Mouse (Mus musculus) layer of hippocampus, adult 9-11 months (tissue): ENCODE measurements at regions not wholly inside any gene's neighbourhood (a gene's known extent, or its start where the extent isn't known, plus 50 kb on each side); places are given as distances from the start of the nearest gene placed in this dataset.
A peak's percentile ranks its signal among the peaks of the same experiment; 100 is the strongest.

Source experiments
- DNase-seq: peaks from one replicate; pipeline ENCODE4 v3.0.0; 2022

- no peak for DNase-seq
Observed at GRCm38 (mm10) chr14:97694238-97694637, 475.3 kb downstream of the Dach1 start.

- no peak for DNase-seq
Observed at GRCm38 (mm10) chr14:97684617-97685016, 484.9 kb downstream of the Dach1 start.

GRCm38 (mm10) chr14:97667806-97668205, 501.8 kb downstream of the Dach1 start:
- no peak for DNase-seq

DNA sequence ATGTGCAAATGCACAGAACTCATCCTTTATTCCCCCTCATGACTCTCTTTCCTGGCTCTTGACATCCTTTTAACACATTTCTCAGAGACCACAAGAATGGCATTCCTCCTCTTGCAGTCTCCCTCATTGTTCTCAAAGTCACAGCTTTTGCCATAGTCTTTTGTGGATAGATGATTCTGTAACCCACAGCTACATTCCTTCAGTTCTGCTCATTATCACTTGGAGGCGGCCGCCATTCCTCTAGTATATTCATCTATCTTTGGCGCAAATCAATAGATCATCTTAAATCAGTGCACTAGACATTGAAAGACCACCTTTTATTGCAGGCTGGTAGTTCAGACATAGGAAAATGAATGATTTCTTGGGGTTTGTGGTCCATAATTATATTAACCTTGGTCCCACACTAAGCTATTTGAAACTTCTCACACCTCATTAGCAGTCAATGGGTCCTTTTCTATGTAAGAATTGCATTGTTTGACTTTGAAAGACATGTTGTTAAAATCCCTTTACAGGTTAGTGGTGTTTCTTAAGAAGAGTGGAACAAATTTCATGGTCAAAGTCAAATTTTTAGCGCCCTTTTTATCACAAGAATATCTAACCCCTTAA, 531.3 kb downstream of the Dach1 start:
- DNase-seq = no peak

DNA sequence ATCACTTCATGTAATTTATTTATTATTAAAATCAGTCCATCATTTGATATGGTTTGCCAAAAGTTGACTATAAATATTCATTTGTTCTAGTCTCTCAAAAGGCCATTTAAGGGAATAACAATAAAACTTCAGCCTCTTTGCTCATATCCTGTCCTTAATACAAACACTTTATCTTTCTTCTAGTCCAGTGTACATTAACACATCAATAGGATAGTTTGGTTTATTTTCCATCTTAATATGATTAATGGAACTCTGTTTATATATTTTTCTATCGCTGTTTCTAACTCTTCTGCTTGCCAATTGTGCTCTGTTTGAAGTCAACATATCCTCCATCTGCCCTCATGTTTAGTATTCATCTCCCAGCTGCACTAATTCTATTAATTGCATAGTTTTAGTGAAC, 558.1 kb downstream of the Dach1 start:
- no peak for DNase-seq

DNA sequence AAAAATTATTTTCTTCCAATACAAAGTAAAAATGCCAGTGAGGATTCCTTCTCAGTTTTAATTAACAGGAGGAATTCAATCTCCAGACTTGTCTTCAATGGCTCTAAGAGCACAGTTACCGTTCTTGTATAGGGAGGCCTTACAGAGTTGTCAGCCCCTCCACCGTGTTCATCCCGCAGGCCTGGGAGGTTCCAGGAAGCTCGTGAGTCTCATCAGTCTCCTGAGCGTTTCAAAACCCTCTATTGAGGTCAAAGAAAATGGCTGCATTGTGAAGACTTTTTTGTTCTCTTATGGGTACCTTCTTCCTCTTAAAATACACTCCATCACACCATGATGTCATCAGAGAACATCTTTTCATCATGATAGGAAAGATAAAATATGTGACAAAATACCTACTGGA, 572.9 kb downstream of the Dach1 start:
- no peak for DNase-seq

DNA sequence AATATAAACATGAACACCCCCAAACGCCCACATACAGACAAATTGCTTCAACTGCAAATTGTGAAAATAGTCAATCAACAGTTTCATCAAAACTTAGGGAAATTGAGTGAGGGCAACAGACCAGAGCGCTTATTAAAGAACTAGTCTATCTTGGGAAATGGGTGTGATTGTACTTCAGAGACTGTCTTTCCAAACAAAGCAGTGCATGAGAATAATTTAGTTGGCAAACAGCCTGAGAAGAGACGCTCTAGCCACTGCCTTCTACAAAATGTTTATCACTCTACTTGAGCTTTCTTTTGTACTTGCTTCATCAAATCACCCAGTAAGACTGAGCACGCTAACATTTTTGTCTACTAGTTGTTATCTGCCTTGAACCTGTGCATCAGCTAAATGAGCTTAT, 581.0 kb downstream of the Dach1 start:
- DNase-seq = no peak

GRCm38 (mm10) chr14:97588182-97588581, 581.4 kb downstream of the Dach1 start:
- DNase-seq = peak; percentile 30

GRCm38 (mm10) chr14:97586962-97587361, 582.6 kb downstream of the Dach1 start:
- no peak for DNase-seq

DNA sequence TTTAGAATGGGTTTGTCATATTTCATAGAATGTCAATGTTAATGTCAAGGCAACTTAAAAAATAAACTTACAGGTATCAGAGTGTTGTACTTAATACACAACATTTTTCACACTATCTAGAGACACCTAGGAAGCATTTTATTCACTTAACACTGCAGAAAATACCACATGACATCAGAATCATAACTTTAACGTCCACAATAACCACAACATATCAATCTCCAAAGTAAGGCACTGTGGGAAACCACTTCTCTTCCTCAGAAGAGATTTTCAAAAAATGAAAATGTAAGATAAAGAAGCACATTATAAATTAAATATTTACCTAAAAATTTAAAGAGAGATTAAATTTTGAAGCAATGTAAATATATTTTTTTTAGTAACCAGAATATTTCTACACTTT, 599.3 kb downstream of the Dach1 start:
- no peak for DNase-seq

DNA sequence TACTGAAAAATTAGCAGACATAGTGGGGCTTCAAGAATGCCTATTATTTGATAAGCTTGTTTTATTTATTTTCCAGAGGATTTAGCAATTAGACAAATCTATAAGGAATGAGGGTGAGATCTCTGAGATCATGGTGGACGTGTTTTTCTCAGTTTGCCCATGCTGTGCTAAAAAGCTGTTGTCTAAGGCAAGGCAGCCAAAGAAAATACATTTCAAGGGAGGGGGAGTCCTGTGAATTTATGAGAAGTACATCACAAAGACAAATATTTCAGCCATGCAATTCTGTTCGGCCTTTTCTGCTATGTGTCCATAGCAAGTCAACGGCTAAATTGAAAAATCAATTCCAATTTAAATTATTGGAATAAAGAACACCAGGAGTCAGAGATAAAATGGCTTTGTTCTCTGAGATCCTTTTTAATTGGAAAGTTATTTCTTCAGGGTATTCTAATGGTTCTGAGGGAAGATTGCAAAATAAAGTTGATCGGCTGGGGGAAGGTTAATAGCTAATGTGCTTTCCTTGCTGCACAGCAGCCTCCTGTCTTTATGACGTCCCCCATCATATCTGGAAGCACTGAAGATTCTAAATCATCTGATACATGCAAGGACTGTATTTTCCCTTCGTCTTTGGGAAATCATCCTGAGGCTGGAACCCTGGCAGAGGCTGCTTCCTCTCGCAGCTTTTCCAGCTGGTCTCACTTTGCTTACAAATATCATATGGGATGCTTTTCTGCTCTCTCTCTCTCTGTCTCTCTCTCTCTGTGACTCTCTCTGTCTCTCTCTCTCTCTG, 609.3 kb downstream of the Dach1 start:
- no peak for DNase-seq

GRCm38 (mm10) chr14:97559559-97559958, 610.0 kb downstream of the Dach1 start:
- no peak for DNase-seq

- no peak for DNase-seq
Observed at GRCm38 (mm10) chr14:97558289-97558688, 611.3 kb downstream of the Dach1 start.

- DNase-seq = no peak
Observed at GRCm38 (mm10) chr14:97557888-97558287, 611.7 kb downstream of the Dach1 start.

DNA sequence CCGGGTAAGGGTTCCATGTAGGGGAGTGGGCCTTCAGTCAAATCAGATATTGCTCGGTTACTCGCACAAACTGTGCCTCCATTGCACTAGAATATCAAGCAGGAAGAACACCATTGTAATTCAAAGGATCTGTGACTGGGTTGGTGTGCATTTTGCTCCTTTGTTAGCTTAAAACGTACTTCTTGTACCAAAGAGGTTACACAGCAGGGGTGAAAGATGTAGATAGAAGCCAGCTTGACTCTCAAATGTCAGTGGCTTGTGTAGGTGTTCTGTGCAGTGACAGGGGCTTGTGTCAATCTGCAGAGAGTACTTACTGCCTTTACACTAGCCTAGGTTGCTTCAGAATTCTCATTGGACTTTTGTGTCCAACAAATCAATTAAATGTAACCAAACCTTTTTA, 623.3 kb downstream of the Dach1 start:
- no peak for DNase-seq

DNA sequence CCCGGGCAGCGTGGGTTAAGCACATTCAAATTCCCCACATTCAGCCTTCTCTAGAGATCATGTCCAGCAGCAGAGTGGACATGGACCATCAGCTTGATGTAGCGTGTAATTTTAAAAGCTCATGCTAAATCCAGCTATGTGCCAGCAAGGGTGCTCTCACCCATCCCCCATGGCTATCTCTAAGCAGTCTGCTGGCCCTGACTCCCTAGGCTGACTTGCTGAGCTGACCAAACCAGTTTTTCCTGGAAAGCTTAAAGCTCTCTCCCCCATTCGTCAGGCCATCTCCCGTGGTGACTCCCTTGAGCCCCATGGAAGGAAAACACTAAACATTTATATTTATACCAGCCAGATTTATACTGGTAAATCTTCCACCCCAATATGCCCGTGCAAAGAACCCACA, 625.3 kb downstream of the Dach1 start:
- DNase-seq = no peak

GRCm38 (mm10) chr14:97537012-97537411, 632.6 kb downstream of the Dach1 start:
- no peak for DNase-seq

GRCm38 (mm10) chr14:97511318-97511717, 658.2 kb downstream of the Dach1 start:
- DNase-seq = no peak

DNA sequence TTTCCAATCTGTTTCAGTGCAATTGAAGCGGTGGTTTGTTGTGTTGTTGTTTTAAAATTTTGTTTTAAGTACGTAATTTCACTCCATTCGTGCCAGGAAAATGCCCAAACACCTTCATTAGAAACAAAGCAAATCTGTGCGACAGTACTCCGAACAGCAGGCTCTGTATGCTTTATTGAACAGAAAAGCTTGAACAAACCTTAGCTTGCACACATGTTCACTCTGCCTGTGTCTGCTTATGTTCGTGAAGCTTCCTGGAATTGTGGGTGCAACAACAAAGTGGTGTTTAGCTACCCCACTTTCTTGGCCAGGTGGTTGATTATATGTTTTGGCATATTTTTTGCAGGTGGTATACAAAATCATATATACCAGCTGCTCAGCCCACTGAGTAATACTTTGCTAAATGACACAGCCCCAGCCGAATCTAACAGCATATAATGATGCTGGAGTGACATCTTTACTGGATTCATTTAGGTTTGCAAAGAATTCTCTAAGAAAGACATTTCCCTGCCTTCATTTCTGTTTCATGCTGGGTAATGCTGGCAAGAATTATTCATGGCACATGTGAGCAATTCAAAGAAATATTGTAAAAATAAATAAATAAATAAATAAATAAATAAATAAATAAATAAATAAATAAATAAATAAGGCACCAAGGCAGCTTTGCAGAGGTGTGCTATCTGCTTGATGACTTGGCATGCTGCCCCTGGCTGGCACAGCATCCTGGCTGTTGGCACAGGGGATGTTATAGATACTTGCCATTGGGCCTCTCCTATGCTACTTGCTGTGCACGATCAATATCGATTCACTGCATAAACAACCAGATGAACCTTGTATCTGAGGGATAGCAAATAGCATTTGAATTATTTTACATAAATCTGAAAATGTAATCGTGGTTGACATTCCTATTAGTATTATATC, 679.9 kb downstream of the Dach1 start:
- DNase-seq = no peak

DNA sequence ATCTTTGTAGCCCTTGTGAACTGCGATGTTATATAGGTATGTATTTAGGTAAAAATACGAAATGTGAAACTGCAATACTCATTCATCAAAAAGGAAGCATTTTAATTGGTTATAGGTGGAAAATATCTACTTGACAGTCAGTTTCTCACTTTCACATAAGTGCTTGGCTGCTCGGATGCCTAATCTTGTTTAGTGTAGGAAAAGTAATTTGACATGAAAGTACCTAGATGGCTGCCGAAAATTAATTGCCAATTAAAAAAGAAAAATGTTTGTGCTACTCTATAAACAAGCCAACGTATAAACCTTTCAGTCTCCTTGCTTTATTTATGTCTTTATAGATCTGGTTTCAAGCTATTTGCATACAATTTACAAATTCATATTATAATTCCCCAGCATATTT, 691.3 kb downstream of the Dach1 start:
- no peak for DNase-seq

DNA sequence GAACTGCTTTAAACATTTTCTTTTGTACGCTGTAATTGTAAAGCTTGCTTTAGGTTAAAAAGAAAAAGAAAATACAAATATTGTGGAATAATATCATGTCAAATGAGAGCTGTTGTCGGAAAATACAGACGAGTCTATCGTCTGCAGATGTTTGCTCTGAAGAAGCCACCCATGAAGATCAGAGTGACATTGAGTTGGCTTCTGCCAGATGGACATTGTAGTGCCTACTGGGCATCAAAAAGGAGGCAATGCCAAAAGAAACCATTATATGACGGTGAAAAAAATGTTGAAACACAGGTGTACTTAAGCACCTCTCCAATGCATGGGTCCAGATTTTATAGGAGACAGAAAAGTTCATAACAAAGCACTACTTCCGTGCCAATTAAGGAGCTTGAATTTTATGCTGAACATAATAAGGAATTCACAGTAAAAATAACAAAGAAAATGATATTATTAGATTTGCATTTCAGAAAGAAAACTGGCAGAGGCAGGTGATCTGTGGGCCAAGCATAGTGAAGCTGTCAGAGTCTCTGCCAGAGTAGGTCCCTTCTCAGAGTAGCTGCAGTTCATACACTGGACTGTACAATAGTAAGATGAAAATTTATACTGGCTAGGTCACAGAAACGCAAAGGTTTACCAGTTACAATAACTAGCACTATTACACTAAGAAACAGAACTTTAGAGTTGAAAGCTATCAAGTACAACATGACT, 718.9 kb downstream of the Dach1 start:
- no peak for DNase-seq

GRCm38 (mm10) chr14:97448617-97449016, 720.9 kb downstream of the Dach1 start:
- DNase-seq = no peak

DNA sequence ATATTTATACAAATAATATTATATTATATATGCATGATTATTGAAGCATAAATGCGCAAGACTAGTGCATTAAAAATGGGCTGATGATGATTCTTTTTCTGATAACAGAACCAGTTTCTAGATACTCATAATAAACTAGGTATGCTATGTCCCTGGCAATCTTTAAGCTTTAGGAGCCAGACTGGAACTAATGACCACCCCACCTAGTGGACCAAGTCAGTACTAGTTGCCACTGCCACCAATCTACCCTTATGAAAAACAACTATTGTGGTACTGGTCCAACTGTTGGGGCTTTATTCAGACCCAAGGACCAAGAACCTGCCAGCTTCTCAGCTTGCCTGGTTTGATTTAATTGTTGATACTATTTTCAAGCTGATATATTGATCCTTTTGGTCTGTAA, 722.8 kb downstream of the Dach1 start:
- DNase-seq = no peak
